Mouse (Mus musculus) common myeloid progenitor, adult 5-6 weeks (primary cell): ENCODE data around the gene Gal3st3. TPM values are rescaled to one million over a fixed set of nuclear protein-coding genes. Genes with fewer than 3 reads are reported as not detected.
"Not testable (repeated sequence)": the region's sequence is repeated elsewhere in the genome, so short reads cannot be mapped to it uniquely, and the experiment has no call there.

Source experiments
- ATAC-seq: replicated peaks from 2 replicates; pipeline ENCODE4 v1.8.0; 2016; ENCODE audit warnings: low read depth, mild to moderate bottlenecking, moderate TSS enrichment, inconsistent platforms; ENCODE audit not compliant: poor library complexity, severe bottlenecking
- total RNA-seq: library from RNA; stranded (forward); fragments of 200-1000, 187-1606 nt; gene quantifications from 2 replicates; pipeline ENCODE4 v1.2.3, GENCODE M21; 2017

Gal3st3 gene
- total RNA-seq, 1 experiment from 2014 or later: not detected

- ATAC-seq: peak; percentile 30; the same call in 1 of the 2 replicates
Measured at GRCm38 (mm10) chr19:5306279-5306678, 8.1 kb downstream of the Gal3st3 start.

- no peak for ATAC-seq
Measured at GRCm38 (mm10) chr19:5306968-5307734, 9.0 kb downstream of the Gal3st3 start.

- ATAC-seq: no peak
Measured at GRCm38 (mm10) chr19:5309025-5309424, 10.9 kb downstream of the Gal3st3 start.

GRCm38 (mm10) chr19:5313189-5313588 is 15.1 kb downstream of the Gal3st3 start:
- no peak for ATAC-seq

- ATAC-seq: 0 out of 2 replicates have a peak, but pooled peaks have one; percentile 54
Measured at GRCm38 (mm10) chr19:5323801-5324200, 25.7 kb downstream of the Gal3st3 start.

GRCm38 (mm10) chr19:5327970-5328369 is 29.8 kb downstream of the Gal3st3 start:
- ATAC-seq: no peak

- ATAC-seq: no peak
Measured at GRCm38 (mm10) chr19:5334741-5335140, 36.6 kb downstream of the Gal3st3 start.

GRCm38 (mm10) chr19:5335441-5335840 is 37.3 kb downstream of the Gal3st3 start, which contains the start of gene Catsper1:
Gene Catsper1, plus strand, starts transcription at chr19:5335741.
- ATAC-seq: no peak

- ATAC-seq: peak; percentile 86
Measured at GRCm38 (mm10) chr19:5337975-5338374, 39.8 kb downstream of the Gal3st3 start.

- no peak for ATAC-seq
Measured at GRCm38 (mm10) chr19:5341360-5341759, 43.2 kb downstream of the Gal3st3 start.

GRCm38 (mm10) chr19:5345297-5346131 is 47.4 kb downstream of the Gal3st3 start:
- no peak for ATAC-seq

GRCm38 (mm10) chr19:5348064-5348463 is 49.9 kb downstream of the Gal3st3 start:
- no peak for ATAC-seq

- peak; percentile 67 for ATAC-seq
Measured at GRCm38 (mm10) chr19:5348526-5349501, 50.7 kb downstream of the Gal3st3 start.

GRCm38 (mm10) chr19:5349502-5349873 is 51.4 kb downstream of the Gal3st3 start, which contains the start of gene Cst6:
Gene Cst6, minus strand, starts transcription at chr19:5349574.
- not testable (repeated sequence) for ATAC-seq

GRCm38 (mm10) chr19:5353609-5354008 is 55.5 kb downstream of the Gal3st3 start:
- ATAC-seq: no peak

GRCm38 (mm10) chr19:5356080-5356479 is 57.9 kb downstream of the Gal3st3 start:
- no peak for ATAC-seq
